Mouse (Mus musculus) ES-Bruce4 (cell line): Measurements from ENCODE around the gene Dpysl5.

Experiments used
- CTCF ChIP-seq: IDR thresholded peaks from one replicate; pipeline ENCODE4 v1.8.1; 2011; ENCODE audit warnings: low read depth, low read length
- EP300 ChIP-seq: IDR thresholded peaks from 2 replicates; pipeline ENCODE4 v1.6.1; 2011; ENCODE audit warnings: low read depth, low read length; ENCODE audit not compliant: insufficient read depth
- POLR2A ChIP-seq: IDR thresholded peaks from one replicate; pipeline ENCODE4 v1.8.1; 2011; ENCODE audit warnings: low read length; ENCODE audit not compliant: insufficient read depth

GRCm38 (mm10) chr5:30763511-30763830 lies 52.1 kb downstream of the Dpysl5 start:
- no peak for TF ChIP-seq CTCF
- TF ChIP-seq EP300 = no peak
- no peak for TF ChIP-seq POLR2A
